Mouse (Mus musculus) C2C12 (cell line): ENCODE measurements around the gene Mfng.

ENCODE experiments used
- CEBPB ChIP-seq: IDR thresholded peaks from one replicate; pipeline ENCODE4 v1.6.1; 2011; ENCODE audit warnings: low read depth, mild to moderate bottlenecking, control low read depth, moderate library complexity
- CTCF ChIP-seq: IDR thresholded peaks from one replicate; pipeline ENCODE4 v1.5.1; 2011; ENCODE audit not compliant: control insufficient read depth, insufficient read depth, insufficient read length
- FOSL1 ChIP-seq: IDR thresholded peaks from one replicate; pipeline ENCODE4 v1.8.0; 2011; ENCODE audit warnings: mild to moderate bottlenecking, low read length; ENCODE audit not compliant: poor library complexity, insufficient read depth, severe bottlenecking
- MAX ChIP-seq: IDR thresholded peaks from one replicate; pipeline ENCODE4 v1.6.1; 2011; ENCODE audit warnings: mild to moderate bottlenecking, control low read depth
- MYOG ChIP-seq: IDR thresholded peaks from one replicate; pipeline ENCODE4 v1.6.1; 2011; ENCODE audit not compliant: control insufficient read depth, insufficient read length; ENCODE audit errors: extremely low read depth
- USF1 ChIP-seq: IDR thresholded peaks from one replicate; pipeline ENCODE4 v1.6.1; 2011; ENCODE audit warnings: low read depth, mild to moderate bottlenecking, control low read depth, moderate library complexity

DNA sequence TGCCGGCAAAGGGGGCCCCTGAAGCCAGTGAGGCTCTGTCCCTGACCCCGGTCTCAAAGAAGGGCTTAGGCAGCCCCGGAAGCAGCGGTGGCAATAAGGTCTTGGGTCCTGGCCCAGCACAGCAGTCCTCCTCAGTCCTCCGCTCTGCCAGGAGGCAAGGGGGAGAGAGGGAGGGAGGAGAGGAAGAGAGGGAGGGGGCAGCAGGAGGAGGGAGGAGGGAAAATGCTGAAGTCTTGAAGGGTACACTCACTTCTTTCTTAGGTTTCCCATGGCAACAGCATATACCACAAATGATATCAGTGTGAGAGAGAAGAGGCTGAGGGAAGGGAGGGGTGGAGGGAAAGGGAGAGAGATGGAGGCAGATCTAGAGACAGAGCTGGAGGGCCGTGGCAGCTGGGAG lies 62.6 kb downstream of the Mfng start:
- no peak for TF ChIP-seq CTCF
- no peak for TF ChIP-seq MYOG
- TF ChIP-seq FOSL1, result no peak
- TF ChIP-seq USF1, result no peak
- no peak for TF ChIP-seq CEBPB
- TF ChIP-seq MAX, result no peak
